Mouse (Mus musculus) frontal cortex, postnatal 25 days (tissue): ENCODE data around the gene Rnf180.
"Not testable (repeated sequence)": the region's sequence is repeated elsewhere in the genome, so short reads cannot be mapped to it uniquely, and the experiment has no call there.

Experiments
- DNase-seq, 2 experiments: peaks; one replicate each; pipeline ENCODE4 v3.0.0; 2022; ENCODE audit warnings: low spot score in 2 of 2

The Rnf180 gene

DNA sequence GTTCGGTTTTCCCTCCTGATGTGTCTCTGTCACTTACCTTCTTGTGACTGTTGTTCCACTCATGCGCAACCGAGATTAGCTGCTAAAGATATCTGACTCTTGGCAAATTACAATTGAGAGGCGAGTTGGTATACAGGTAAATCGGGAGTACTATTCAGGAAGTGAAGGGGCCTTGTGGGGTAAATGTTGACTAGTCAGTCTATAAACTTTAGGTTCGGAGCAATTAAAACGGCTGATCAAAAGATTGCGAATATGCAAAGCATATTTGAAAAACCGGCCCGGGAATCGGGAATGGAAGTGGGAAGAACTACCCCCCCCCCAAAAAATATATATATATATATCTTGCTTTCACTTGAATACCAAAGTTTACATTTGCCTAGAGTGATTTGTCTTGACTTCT, at the start of gene Rnf180:
Gene Rnf180, minus strand, starts transcription at position 101 of the 400 bp plus-strand sequence.
- DNase-seq = no peak

DNA sequence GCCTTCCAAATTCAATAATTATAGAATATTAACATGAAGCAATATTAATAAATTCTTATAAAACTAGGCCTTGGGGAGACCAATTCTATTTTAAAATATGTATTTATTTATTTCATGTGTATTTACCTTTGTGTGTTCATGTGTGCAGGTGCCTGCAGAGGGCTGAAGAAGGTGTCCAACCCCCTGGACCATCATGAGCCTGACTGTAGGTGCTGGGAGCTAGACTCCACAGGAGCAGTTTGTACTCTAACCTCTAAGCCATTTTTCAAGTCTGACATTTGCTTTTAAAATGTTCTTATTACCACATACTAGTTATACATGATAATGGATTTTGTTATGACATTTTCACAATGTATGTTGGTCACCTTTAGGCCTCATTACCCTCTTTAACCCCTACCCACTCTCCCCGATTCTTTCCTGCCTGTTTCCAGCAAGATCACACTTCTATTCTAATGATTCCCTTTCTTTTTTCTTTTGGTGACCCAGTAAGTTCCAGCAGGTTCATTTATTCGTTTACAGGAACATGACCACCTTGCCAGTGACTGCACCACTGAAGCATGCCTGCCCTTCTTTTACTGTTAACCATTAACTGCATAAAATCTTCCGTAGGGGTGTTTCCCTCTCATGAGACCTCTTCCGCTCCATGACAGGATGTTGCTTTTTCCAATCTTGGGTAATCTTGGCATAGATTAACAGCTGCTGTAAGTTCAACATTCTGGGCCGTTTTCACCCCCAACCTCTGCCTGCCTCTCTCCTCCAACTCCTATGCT, 36.8 kb upstream of the Rnf180 start:
- no peak for DNase-seq

DNA sequence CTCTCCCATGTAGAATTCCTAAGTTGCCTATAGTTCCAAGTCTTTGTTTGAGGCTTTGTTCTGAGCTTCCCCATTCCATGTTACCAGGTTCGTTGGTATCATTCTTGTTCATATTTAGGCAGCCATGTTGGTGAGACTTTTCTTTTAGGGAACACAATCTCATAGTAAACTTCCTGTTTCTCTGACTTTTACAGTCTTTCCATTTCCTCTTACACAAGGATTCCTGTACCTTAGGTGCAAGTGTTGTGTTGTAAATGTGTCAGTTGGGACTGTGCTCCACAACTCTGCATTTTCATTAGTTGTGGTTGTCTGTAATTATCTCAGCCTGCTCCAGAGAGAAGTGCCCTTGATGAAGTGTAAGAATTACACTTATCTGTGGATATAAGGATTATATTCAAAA, 32.3 kb upstream of the Rnf180 start:
- no peak for DNase-seq

DNA sequence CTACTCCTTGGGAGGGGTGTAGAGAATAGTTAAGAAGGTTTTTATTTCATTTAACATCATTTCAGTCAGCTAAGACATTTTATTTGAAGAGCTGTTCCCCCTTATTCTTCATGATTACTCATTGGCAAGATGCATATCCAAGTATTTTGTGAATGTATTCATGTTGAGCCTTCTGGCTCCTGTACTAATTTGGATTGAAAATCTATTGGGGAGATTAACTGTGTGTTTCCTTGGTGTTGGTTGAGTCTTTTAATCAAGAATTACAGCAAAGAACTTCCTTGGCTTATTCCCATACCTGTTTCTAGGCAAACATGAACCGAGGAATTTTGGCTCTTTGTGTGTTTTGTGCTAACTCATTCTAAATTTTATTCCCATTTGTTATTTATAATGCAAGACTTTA, 22.3 kb upstream of the Rnf180 start:
- DNase-seq = no peak

DNA sequence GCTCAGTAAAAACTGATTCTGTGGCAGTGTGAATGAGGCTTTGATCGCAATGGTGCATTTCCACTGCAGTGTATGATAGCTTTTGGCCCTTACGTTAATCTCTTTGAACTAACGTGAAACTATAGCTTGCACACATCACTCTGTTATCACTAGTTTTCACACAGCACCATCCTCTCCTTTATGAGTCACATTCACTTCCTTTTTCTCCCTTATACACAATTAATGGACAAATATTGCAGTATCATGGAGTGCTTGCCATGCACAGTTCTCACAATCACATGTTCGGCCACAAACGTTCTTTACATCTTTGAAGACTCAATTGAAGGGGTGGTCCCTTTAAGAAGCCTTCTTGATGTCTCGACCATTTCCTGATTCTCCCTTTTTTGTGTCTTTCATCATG, 21.4 kb upstream of the Rnf180 start:
- DNase-seq = no peak

DNA sequence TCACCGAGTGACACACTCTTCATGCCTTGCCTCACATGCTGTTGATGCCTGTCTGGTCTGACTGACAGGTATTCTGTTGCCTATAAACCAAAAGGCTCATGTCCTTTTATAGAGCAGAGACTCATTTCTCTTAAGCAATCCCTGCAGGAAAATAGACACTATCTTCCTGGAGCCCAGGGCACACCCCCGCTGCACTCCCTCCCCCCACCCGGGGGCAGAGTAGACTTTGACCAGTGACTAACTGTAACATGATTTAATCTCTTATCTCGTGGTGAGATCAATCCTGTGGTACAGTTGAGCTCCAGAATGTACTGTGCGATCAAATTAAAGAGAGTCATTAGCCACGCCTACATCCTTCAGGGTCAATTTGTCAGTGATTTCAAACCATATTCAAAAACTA, 18.1 kb upstream of the Rnf180 start:
- DNase-seq = no peak

DNA sequence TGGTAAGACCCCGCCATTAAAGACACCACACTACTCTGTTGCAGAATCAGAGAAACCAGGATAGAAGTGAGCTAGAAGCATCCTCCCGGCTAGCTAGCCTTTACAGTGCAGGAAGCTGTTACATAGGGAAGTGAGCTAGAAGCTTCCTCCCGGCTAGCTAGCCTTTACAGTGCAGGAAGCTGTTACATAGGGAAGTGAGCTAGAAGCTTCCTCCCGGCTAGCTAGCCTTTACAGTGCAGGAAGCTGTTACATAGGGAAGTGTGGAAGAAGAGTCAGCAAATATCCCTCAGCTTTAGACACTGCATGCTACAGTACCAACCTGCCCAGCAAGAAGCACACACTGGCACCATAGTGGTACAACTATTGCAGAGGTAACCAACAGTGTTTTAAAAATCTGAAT, 15.9 kb upstream of the Rnf180 start:
- not testable (repeated sequence) for DNase-seq

DNA sequence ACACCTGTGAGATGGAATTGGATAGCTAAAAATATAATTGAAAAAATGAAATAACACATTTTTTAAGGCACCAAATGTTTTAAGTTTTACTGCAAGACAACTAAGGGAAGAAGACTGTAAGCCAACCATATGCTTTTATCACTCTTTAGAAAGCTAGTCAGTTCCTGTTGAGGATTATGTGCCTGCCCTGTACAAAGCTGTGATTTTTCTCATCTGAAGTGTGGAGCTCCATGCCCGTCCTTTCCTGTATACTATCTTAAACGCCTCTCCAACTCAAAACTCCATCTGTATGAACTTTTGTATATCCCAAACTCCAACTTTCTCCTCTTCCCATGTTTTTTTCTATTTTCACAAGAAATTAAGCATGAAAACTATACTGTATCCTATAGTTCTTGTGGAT, 10.9 kb upstream of the Rnf180 start:
- DNase-seq = no peak

DNA sequence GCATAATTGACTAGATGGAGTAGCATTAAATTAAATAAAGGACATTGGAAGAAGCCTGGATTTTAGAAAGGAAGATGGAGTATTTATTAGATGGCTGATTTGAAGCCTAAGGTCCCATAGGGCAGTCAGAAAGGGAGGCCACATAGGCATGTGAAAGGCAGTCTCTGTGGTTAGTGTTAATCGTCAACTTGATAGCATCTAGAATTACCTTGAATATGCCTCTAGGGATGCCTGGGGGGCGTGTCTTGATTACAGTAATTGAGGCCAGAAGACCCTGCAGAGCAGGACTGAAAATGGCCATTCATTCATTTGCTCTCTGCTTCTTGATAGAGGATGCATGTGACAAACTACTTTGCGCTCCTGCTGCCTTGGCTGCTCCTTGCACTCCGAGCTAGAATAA, 9.4 kb upstream of the Rnf180 start:
- no peak for DNase-seq

DNA sequence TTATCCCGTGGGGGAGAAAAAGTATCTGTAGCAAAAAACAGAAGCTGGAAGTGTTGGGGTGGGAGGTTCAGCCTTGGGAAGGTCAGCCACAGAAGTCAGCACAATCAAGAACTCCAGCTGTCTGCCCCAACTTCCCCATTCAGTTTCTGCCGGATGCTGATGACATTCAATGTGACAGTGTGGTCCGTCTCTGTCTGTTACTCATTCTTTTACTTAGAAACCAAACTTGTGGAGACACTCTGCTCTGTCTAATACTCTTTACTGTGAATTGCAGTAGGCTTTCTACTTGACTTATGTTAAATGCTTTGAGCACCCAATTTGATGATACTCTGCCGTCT, 5.4 kb upstream of the Rnf180 start:
- DNase-seq = no peak

DNA sequence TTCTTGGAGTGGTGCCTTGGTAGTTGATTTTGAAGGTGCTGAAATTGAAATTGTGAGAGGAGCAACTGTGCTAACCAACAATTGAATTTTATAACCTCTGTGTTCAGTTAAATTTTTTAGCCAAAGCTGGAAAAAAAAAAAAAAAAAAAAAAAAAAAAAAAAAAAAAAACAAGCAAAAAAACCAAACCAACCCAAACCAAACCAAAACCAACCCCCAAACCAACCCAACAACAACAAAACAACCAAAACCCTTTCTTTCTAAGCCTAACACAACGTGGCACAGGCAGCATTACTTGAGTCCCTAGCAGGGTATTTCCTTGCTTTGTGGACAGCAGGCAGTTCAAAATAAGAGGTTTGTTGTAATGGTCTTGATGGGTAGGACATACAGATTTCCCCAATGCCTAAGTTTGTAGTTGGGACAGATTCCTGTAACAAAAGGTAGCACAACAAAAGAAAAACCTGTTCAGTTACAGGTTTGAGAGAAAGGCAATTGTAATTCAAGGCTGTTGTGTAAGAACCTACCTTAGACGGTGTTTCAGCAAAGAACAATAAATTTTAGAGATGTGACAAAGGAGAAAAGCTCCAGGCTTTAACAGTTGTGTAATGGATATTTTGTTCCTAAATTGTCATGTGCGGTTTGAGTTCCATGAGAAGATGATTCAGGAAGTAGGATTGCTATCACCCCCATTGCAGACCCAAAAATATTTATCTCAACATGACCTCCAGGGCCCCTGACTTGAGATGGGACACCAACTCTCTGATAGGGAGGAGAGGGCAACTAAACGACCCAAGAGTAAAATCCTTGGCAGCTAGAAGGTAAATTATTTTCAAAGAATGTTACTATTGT, 4.8 kb upstream of the Rnf180 start:
- no peak for DNase-seq

DNA sequence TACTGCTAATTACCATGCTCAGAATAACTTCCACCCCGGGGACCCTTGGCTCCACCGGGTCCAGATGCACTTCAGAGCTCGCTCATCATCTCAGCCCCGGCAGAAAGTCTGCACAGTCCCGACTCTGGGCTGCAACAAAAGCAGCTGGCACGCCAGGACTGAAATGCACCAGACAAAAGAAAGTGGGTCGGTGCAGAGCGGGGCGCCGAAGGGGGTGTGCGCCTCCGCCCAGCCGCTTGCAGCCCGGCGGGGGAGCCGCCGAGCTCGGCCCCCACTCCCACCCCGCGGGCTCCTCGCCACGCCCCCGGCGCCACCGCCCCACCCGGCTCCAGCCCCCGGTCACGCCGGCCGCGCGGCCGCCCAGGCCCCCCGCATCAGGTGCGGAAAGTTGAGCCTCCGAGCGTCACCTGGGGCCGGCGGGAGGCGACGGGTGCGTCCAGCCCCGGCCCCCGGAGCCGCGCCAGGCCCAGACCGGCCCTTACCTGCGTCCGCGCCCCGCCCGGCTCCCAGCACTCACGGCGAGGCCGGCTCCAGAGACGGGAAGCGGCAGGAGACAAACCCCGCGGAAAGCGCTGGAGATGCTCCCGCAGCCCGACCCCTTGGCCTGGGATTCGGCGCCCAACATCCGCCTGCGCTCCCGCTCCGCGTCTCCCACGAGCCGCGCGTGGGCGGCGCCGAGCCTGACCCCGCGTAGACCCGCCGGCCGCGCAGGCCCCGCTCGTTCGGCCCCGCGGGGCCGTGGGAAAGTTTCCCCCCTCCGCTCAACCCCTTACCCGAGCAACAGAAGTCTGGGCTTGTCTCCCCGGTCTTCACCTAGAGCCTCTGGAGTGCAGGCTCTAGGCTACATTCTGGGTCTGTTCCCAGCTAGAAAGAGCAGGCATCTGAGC, 591 bp downstream of the Rnf180 start:
- peak; percentile 28 to 34 for DNase-seq

DNA sequence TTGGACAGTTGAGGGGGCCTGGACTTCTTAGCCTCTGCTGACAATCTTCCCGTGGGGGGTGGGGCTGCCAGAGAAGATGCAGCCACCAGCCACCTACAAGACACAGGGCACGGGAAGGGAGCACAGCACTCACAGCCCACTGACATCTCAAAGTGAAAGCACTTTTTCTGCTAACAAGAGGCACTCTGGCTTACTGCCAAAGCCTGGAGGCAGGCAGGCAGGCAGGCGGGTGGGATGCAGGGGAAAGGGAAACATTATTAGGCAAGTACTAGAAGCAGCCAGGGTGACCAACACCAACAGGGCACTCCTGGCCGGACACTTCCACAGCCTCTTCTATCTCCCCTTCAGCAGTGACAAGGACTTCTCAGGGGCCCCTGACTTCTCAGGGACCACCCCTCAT, 2.8 kb downstream of the Rnf180 start:
- peak; percentile 19 to 41 for DNase-seq

DNA sequence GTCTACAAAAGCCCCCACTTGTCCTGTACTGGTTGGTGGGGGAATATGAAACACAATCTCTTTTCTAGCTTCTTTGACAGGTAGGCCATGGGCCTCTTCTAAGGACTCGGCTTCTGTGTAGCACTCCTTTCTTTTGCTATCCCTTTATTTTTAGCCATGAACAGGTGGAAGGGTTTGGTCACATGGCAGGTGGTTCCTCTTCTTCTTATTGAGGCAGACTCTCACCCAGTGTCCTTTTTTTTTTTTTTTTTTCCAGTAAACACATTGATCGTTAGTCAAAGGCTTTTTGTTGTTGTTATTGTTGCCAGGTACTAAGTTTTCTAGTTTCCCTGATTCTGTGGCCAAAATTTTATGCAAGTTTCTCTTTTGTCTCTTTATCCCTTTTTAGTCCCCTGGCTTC, 4.0 kb downstream of the Rnf180 start:
- DNase-seq = no peak

DNA sequence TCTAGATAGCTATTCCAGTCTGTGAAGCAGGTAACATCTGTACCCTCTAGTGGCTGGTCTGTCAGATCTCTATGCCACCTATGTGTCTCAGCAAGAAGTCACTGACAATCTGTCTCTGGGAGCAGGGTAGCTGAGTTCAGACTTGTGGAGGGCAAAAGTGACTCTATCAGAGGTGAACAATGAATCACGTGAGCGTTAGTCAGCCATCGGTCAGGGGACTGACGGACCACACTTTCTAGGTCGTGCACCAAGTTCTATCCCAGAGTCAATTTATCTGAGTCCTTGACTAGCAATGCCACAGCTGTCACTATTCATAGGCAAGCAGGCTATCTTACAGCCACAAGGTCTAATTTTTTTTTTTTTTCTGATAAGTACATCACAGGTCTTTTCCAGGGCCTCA, 4.6 kb downstream of the Rnf180 start:
- DNase-seq = no peak

DNA sequence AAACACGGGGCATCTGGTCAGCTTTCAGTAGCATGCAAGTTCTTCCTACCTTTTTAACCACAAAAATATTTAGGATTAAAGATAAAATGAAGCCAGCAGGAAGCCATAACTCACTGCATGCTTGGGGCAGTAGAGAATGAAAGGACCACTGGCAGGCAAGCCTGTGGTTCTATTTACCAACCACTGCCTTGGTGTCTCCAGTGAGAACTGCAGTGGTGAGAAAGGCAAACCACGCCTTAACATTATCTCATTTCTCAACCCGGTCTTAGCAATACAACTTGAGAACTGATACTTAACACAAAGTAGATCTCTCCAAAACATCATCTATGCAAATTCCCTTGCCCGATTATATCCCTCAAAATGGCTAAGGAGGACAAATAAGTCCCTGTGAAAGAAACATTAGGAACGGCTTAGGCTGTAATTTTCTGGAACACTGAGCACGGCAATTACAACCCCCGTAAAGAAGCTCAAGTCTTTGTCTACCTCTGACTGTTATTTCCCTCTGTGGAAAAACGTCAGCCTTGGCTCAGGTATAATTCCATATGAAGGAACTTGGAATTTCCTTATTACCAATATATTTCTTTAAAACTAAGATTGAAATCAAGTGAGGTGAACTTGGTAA, 15.1 kb downstream of the Rnf180 start:
- DNase-seq = no peak

DNA sequence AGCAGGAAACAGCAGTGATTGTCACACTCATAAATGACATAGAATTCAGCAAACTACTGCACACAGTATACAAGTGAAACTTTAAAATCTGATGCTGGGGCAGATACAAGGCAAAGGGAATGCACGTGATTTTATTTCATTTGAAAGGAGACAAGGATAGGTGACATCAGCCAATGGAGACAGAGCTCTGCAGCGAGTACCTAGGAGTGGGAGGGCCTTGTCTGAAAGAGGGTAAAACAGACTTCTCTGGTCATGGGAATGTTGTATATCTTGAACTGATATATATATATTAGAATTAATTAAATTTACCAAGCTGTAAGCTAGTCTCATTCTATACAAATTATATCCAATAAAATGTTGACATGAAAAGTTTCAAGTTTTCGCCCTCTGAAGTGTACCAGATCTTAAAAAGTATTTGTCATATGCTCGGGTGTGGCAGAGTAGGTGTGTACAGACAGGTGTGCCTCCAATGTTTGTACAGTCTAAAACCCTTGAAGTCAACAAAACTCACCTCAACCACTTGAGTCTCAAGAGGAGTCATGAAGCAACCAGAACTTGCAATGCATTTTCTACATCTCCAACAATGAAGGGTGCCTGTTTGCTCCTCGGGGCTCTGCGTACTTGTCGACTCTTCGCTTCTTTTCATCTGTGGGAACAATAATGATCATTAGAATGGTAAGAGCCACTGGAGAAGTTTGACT, 24.1 kb downstream of the Rnf180 start:
- no peak for DNase-seq

DNA sequence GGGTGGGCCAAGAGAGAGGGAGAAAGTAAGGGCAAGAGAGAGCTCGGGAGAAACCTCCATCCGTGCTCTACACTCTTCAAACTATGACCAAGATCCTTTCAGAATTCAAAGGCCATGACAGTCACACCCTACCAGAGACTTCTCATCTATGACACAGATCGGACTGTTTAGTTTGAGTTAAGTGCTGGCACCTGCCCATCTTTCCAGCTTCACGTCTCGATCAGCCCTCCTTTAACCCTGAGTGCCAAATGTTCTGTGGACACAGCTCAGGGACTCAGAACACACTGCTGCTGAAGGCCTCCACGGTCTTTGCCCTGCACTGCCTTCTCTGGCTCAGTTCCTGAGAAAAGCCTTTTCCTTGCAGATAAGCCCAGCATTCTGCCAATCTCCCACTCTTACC, 27.2 kb downstream of the Rnf180 start:
- DNase-seq = no peak

DNA sequence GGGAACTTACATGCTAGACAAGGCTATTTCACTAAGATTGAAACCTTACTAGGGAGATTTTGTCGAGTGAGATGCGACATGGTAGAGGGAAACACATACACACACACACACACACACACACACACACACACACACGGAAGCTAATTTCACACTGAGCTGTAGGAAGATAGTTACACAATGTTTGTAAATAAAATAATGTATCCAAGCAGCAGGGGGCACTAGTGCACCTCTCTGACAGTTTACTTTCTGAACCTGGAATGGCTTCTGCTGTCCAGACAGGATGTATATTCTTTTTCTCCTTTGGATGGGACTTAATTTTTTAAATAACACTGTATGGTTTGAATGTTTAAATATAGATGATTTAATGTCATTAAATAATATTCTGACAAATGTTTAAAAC, 27.9 kb downstream of the Rnf180 start:
- peak in 1 of 2 experiments; percentile 41 for DNase-seq

DNA sequence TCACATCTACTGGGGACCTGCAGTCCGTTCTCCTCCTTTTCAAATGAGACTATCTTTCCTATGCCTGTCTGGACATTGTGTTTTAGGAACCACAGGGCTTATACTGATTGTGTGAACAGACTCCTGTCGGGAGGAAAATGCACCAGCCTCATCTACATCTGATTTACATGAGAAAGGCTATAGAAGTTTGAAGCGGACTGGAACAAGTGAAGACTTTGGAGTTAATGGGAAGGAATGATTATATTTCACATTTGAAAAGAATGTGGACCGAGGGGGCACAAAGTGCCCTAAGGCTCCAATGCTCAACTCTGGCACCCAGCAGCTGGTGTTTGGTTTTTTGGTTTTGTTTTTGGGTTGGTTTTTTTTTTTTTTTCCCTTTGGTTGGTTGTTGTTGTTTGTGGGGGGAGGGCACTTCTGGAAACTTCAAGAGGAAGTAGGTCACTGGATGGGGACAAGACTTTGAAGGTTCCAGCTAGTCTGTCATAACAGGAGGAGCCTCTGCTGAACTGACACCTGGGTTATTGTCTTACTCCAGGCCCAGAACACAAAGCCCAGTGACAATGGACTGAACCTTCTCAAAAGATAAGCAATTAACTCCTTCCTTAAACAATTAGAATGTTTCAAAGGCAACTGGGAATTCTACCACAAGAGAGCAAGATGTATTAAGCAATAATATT, 37.7 kb downstream of the Rnf180 start:
- no peak for DNase-seq

DNA sequence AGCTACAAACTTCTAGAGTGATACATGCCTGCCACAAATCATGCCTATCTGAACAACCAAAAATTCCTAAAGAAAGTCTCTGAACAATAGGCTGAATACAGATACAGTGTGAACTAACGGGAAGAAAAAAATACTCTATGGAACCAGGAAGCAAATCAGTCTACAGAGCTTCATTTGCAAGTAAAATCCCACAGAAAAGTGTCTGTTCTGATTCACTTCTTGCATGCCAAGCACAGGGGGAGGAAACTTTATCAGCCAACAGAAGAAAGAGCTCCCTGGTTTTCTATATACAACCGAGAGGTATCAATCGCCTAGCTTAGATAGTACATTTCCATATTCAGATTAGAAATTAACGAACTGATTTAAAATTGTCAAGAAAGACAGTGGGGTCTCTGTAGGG, 43.8 kb downstream of the Rnf180 start:
- no peak for DNase-seq
